Mouse (Mus musculus): ENCODE data around the gene Sdc3. TPM values are rescaled to one million over a fixed set of nuclear protein-coding genes. Genes with fewer than 3 reads are reported as not detected.

The Sdc3 gene
- total and polyA plus RNA-seq, 3 experiments, result 0.14 to 0.30 TPM; not detected in 1

GRCm38 (mm10) chr4:130794771-130795170 is 2.4 kb downstream of the Sdc3 start:
- no peaks in the 10 kb centered on the region for H3K9me3 ChIP-seq (replicated peaks; ENCODE audit: low read length)
- H3K4me3 ChIP-seq (replicated peaks in 1 of 3; ENCODE audit: low read depth in 2 of 3, low read length in 2 of 3, poor library complexity in 1 of 3), result no peak overlapping the region
- DNase-seq (ENCODE audit: extremely low read depth), result no peak
- no peak overlapping the region for H3K27ac ChIP-seq (ENCODE audit: insufficient read depth, low read depth)
- no peaks in the 10 kb centered on the region for H3K79me2 ChIP-seq (replicated peaks; ENCODE audit: control insufficient read depth, extremely low read depth, insufficient read depth, poor library complexity, severe bottlenecking)
- peaks cover 6 to 10% of the 10 kb centered on the region in 2 experiments for H3K4me1 ChIP-seq (ENCODE audit: control insufficient read depth in 1 of 2, insufficient read depth in 2 of 2)
- peaks cover 89% of the 10 kb centered on the region for H3K27me3 ChIP-seq (replicated peaks)
- H3K36me3 ChIP-seq (replicated peaks in 1 of 2; ENCODE audit: control insufficient read depth in 1 of 2, insufficient read depth in 1 of 2, low read length in 1 of 2), result no peaks in the 10 kb centered on the region
- dilution Hi-C loops (cut with MboI; ENCODE audit: extremely low pct_ligation_motif_present, extremely low pct_unique_long_range_greater_than_20kb, low sequenced_read_pairs), result no loop called here
- no peak overlapping the region for H3K4me2 ChIP-seq (ENCODE audit: insufficient read depth, low read depth, poor library complexity, severe bottlenecking)
- no peak overlapping the region for H3K9ac ChIP-seq (ENCODE audit: insufficient read depth, low read depth)
- TF ChIP-seq SMC3 (IDR thresholded peaks at IDR 0.05; ENCODE audit: low read depth, low read length) (no peak), NELFE (IDR thresholded peaks at IDR 0.05; ENCODE audit: low read depth, low read length) (no peak), CHD2 (IDR thresholded peaks at IDR 0.05; ENCODE audit: low read length) (no peak), EP300 (IDR thresholded peaks at IDR 0.05; ENCODE audit: low read length) (no peak), IRF4 (IDR thresholded peaks at IDR 0.05; ENCODE audit: low read depth, low read length) (no peak), ZC3H11A (IDR thresholded peaks at IDR 0.05; ENCODE audit: low read depth, low read length) (no peak)
- in situ Hi-C loops (cut with MboI; ENCODE audit: low pct_ligation_motif_present, low pct_unique_long_range_greater_than_20kb, low sequenced_read_pairs), result no loop called here

DNA sequence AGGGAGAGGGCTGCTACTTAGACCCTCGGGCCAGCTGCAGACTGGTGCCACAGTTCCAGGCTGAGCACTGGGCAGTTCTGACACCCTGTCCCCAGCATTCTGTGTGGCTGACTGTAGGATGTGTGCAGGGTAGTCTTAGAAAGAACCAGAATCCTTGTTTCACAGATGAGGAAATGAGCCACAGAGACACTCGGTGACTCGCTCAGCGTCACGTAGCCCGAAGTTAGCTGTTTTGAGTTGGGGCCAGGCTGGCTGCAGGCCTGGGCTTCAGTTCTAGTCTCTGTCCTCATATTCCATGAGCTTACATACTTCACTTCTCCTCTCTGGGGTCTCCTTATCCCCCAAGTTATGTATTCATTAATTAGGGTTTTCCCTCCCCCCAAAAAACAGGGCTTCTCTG is 3.6 kb downstream of the Sdc3 start:
- dilution Hi-C loops (cut with MboI; ENCODE audit: extremely low pct_ligation_motif_present, extremely low pct_unique_long_range_greater_than_20kb, low sequenced_read_pairs) (no loop called here), in situ Hi-C loops (cut with MboI; ENCODE audit: low pct_ligation_motif_present, low pct_unique_long_range_greater_than_20kb, low sequenced_read_pairs) (no loop called here)
- no peak overlapping the region for H3K4me2 ChIP-seq (ENCODE audit: insufficient read depth, low read depth, poor library complexity, severe bottlenecking)
- no peak for DNase-seq (ENCODE audit: extremely low read depth)
- no peak for TF ChIP-seq TCF12 (IDR thresholded peaks at IDR 0.05; ENCODE audit: low read depth, low read length)
- TF ChIP-seq UBTF (IDR thresholded peaks at IDR 0.05; ENCODE audit: low read depth, low read length), result no peak
- no peak for TF ChIP-seq JUN (IDR thresholded peaks at IDR 0.05; ENCODE audit: insufficient read depth, low read depth, low read length)
- TF ChIP-seq NELFE (IDR thresholded peaks at IDR 0.05; ENCODE audit: low read depth, low read length), result no peak
- TF ChIP-seq MXI1 (IDR thresholded peaks at IDR 0.05; ENCODE audit: low read depth, low read length), result no peak
- no peak for TF ChIP-seq USF1 (IDR thresholded peaks at IDR 0.05; ENCODE audit: low read depth, low read length)
- H3K9me3 ChIP-seq (replicated peaks; ENCODE audit: low read length), result no peaks in the 10 kb centered on the region
- H3K27me3 ChIP-seq (replicated peaks), result peaks cover 91% of the 10 kb centered on the region
- H3K4me1 ChIP-seq (ENCODE audit: control insufficient read depth in 1 of 2, insufficient read depth in 2 of 2), result peaks cover 6 to 10% of the 10 kb centered on the region in 2 experiments
- no peak overlapping the region for H3K9ac ChIP-seq (ENCODE audit: insufficient read depth, low read depth)
- no peak overlapping the region for H3K27ac ChIP-seq (ENCODE audit: insufficient read depth, low read depth)
- no peak overlapping the region for H3K4me3 ChIP-seq (replicated peaks in 1 of 3; ENCODE audit: low read depth in 2 of 3, low read length in 2 of 3, poor library complexity in 1 of 3)
- H3K36me3 ChIP-seq (replicated peaks in 1 of 2; ENCODE audit: control insufficient read depth in 1 of 2, insufficient read depth in 1 of 2, low read length in 1 of 2), result no peaks in the 10 kb centered on the region
- H3K79me2 ChIP-seq (replicated peaks; ENCODE audit: control insufficient read depth, extremely low read depth, insufficient read depth, poor library complexity, severe bottlenecking), result no peaks in the 10 kb centered on the region

DNA sequence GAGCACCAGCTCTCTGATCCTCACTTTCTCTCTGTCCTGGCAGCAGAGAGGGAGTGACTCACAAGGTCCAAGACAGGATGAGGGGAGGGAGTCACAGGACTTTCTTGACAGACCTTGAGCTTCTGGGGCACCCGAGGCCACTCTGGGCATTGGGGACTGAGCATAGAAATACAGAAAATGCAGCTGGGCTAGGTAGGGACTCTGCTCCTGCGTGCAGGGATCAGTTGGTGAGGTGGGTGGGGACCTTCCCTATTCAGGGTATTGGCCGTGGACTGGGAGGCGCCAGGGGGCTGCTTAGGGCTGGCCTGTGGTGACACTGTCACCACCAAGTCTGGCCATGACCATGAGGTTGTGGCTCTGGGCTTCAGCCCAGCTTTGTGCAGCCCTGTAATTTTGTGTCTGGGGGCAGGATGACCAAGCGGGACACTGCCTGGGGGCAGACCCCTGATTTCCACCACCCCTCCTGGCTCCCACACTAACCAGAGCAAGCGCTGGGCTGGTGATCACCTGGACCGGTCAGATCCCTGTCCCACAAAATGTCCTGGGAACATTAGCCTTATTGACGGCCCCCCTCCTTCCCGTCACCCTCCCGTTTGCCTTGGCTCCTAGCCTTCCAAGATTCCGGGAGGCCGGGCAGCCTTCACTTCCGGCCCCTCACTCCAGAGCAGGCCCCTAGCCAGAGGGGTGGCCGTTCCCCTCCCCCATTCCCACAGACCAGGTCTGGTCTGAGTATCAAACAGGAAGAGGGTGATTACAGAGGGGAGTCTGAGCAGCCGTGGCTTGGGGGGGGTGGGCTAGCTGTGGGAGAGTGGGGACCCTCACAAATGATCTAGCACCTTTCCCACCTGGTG is 5.1 kb downstream of the Sdc3 start:
- Histone ChIP-seq H3K27ac (ENCODE audit: insufficient read depth, low read depth) (no peak overlapping the region), H3K79me2 (replicated peaks; ENCODE audit: control insufficient read depth, extremely low read depth, insufficient read depth, poor library complexity, severe bottlenecking) (no peaks in the 10 kb centered on the region), H3K4me2 (ENCODE audit: insufficient read depth, low read depth, poor library complexity, severe bottlenecking) (no peak overlapping the region), H3K9ac (ENCODE audit: insufficient read depth, low read depth) (no peak overlapping the region), H3K9me3 (replicated peaks; ENCODE audit: low read length) (no peaks in the 10 kb centered on the region), H3K36me3 (replicated peaks in 1 of 2; ENCODE audit: control insufficient read depth in 1 of 2, insufficient read depth in 1 of 2, low read length in 1 of 2) (no peaks in the 10 kb centered on the region), H3K4me1 (ENCODE audit: control insufficient read depth in 1 of 2, insufficient read depth in 2 of 2) (peaks cover 12 to 17% of the 10 kb centered on the region in 2 experiments), H3K27me3 (replicated peaks) (peaks cover 77% of the 10 kb centered on the region), H3K4me3 (replicated peaks in 1 of 3; ENCODE audit: low read depth in 2 of 3, low read length in 2 of 3, poor library complexity in 1 of 3) (no peak overlapping the region)
- dilution Hi-C loops (cut with MboI; ENCODE audit: extremely low pct_ligation_motif_present, extremely low pct_unique_long_range_greater_than_20kb, low sequenced_read_pairs), result no loop called here
- no peak for DNase-seq (ENCODE audit: extremely low read depth)
- in situ Hi-C loops (cut with MboI; ENCODE audit: low pct_ligation_motif_present, low pct_unique_long_range_greater_than_20kb, low sequenced_read_pairs), result no loop called here
- TF ChIP-seq ELF1 (IDR thresholded peaks at IDR 0.05; ENCODE audit: low read depth, low read length) (no peak), ETS1 (conservative IDR thresholded peaks at IDR 0.05; ENCODE audit: low read depth, low read length) (no peak), NRF1 (IDR thresholded peaks at IDR 0.05; ENCODE audit: low read depth, low read length) (no peak), NELFE (IDR thresholded peaks at IDR 0.05; ENCODE audit: low read depth, low read length) (no peak), TCF12 (IDR thresholded peaks at IDR 0.05; ENCODE audit: low read depth, low read length) (no peak), ZKSCAN1 (IDR thresholded peaks at IDR 0.05; ENCODE audit: borderline replicate concordance, low read depth, low read length) (no peak), ZNF384 (IDR thresholded peaks at IDR 0.05; ENCODE audit: low read depth, low read length) (no peak), HCFC1 (IDR thresholded peaks at IDR 0.05; ENCODE audit: low read depth, low read length) (no peak), MEF2A (IDR thresholded peaks at IDR 0.05; ENCODE audit: borderline replicate concordance, low read depth, low read length) (no peak), TBP (conservative IDR thresholded peaks at IDR 0.05; ENCODE audit: low read depth, low read length) (no peak), RCOR1 (conservative IDR thresholded peaks at IDR 0.05; ENCODE audit: low read depth, low read length) (no peak)
